Mouse (Mus musculus) heart, embryonic 12.5 days (tissue): Measurements from ENCODE around the gene Ptprf. TPM values are rescaled to one million over a fixed set of nuclear protein-coding genes. Genes with fewer than 3 reads are reported as not detected.

ENCODE experiments used
- ATAC-seq: fragments of 200-750 bp; cut with Nextera tagmentation; 2 replicates; pipeline ENCODE4 v1.8.0; 2017; ENCODE audit warnings: moderate TSS enrichment, moderate library complexity; ENCODE audit not compliant: insufficient number of reproducible peaks, low FRiP score
- H3K27ac ChIP-seq: fragments of 300-500 bp; sonication (generic); 2 replicates; pipeline ENCODE4 v1.5.1; 2016; ENCODE audit warnings: mild to moderate bottlenecking, moderate library complexity; ENCODE audit not compliant: poor library complexity, severe bottlenecking
- H3K27me3 ChIP-seq: fragments of 300-500 bp; sonication (generic); replicated peaks from 2 replicates; pipeline ENCODE4 v1.6.1; 2016; ENCODE audit warnings: mild to moderate bottlenecking, moderate library complexity
- H3K36me3 ChIP-seq: fragments of 300-500 bp; sonication (generic); 2 replicates; pipeline ENCODE4 v1.6.1; 2016; ENCODE audit warnings: mild to moderate bottlenecking, moderate library complexity
- H3K4me1 ChIP-seq: fragments of 300-500 bp; sonication (generic); replicated peaks from 2 replicates; pipeline ENCODE4 v1.6.1; 2016; ENCODE audit warnings: mild to moderate bottlenecking
- H3K4me2 ChIP-seq: fragments of 300-500 bp; sonication (generic); 2 replicates; pipeline ENCODE4 v1.6.1; 2016; ENCODE audit warnings: mild to moderate bottlenecking, moderate library complexity
- H3K4me3 ChIP-seq: fragments of 300-500 bp; sonication (generic); 2 replicates; pipeline ENCODE4 v1.5.1; 2016; ENCODE audit warnings: mild to moderate bottlenecking
- H3K9ac ChIP-seq: fragments of 300-500 bp; sonication (generic); 2 replicates; pipeline ENCODE4 v1.6.1; 2016; ENCODE audit warnings: mild to moderate bottlenecking, moderate library complexity
- H3K9me3 ChIP-seq: fragments of 300-500 bp; sonication (generic); replicated peaks from 2 replicates; pipeline ENCODE4 v1.6.1; 2016; ENCODE audit warnings: mild to moderate bottlenecking, moderate library complexity
- WGBS: fragments of 180-500 bp; shearing (Covaris S2); methylation state at CpG from one replicate; pipeline ENCODE4 v1.1.7; 2016; 5-methylcytosine and 5-hydroxymethylcytosine counted together
- polyA plus RNA-seq: library from polyadenylated mRNA; unstranded; fragments of >200 nt; fragmentation: Nextera tagmentation; extraction: Ambion mirVana; gene quantifications from 2 replicates; pipeline ENCODE4 v1.2.1, GENCODE M21; 2016

Gene Ptprf
- polyA plus RNA-seq, 1 experiment from 2014 or later: 38.1 TPM

DNA sequence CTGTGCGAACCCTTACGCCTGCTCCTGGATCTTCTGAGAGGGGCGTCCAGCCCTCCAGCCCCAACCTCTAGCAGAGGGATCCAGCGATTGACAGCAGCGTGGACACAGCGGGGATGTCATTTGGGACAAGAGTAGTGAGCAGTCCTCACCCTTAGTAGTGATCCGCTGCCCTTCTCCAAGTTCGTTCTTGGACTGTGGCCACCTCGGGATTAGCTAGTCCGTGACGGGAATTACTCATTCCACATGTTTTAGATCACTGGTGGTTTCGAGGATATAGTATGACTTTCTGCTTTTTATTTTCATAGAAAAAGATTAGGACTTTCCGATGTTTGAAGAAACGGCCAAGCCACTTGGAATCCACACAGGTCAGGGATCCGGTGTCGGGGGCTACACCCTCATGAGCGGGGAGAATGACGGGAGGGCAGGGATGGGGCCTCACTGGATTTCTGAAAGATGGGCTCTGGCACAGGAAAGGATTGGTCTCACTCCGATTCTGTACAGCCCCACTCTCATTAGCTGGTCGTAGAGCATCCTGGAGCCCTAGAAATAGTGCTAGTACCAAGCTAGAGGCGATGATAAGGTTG is 15.0 kb upstream of the Ptprf start:
- no peak for ATAC-seq
- H3K4me1 ChIP-seq: no peaks in the 10 kb centered on the region

DNA sequence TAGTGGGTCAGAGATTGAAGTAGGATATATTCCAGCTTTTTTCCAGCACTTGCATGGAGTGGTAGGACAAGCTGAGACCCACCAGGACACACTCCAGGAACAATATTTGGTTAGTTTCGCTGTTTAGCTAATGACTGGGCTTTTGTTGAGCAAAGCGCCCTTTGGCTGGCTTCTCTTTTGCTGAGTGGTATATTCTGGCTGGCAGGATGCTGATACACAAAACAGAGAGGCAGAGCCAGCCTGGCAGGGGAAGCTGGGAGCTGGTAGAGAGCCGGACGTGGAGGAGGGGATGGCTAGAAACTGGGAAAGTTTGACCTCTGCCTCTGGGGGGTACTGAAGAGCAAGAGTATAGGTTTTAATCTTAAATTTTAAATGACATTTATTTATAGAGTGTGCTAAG is 13.8 kb upstream of the Ptprf start:
- H3K4me1 ChIP-seq: no peaks in the 10 kb centered on the region
- ATAC-seq: no peak
- WGBS: 46% methylated on average over 4 of the region's 4 CpGs

More for the DNA sequence above, 15.0 kb upstream of the Ptprf start:
- Histone ChIP-seq H3K4me3 (no peak overlapping the region), H3K4me2 (no peak overlapping the region), H3K36me3 (no peaks in the 10 kb centered on the region), H3K9ac (no peak overlapping the region), H3K27me3 (no peaks in the 10 kb centered on the region), H3K9me3 (no peaks in the 10 kb centered on the region), H3K27ac (no peak overlapping the region)
- WGBS: 79% methylated on average over 21 of the region's 21 CpGs

DNA sequence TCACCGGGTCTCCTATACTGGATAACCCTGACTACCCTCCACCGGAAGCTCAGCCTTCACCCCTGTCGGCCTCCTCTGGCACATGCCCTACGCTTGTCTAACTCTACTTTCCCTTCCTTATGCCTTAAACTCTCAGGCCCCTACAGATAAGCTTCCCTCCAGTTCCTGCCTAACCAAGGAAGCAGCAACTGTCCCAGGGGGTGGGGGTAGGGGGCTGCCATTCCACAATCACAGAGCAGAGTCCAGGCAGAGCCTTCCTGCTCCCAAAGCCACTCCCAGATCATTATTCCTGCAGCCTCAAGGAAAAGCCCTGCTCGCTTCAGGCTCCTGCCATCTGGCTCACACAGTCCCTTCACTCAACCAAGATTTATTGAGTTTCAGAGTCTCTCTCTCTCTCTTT is 6.6 kb upstream of the Ptprf start:
- Histone ChIP-seq H3K27ac (no peak overlapping the region), H3K9ac (no peak overlapping the region), H3K36me3 (no peaks in the 10 kb centered on the region), H3K9me3 (no peaks in the 10 kb centered on the region), H3K4me1 (peaks cover 28% of the 10 kb centered on the region), H3K27me3 (no peaks in the 10 kb centered on the region; the same call in 1 of the 2 replicates), H3K4me3 (no peak overlapping the region), H3K4me2 (no peak overlapping the region)
- WGBS: 8% methylated on average over 5 of the region's 5 CpGs
- peak; percentile 64 for ATAC-seq

More for the DNA sequence above, 13.8 kb upstream of the Ptprf start:
- H3K9ac ChIP-seq: no peak overlapping the region
- no peaks in the 10 kb centered on the region for H3K27me3 ChIP-seq
- H3K9me3 ChIP-seq: no peaks in the 10 kb centered on the region
- no peak overlapping the region for H3K27ac ChIP-seq
- H3K4me3 ChIP-seq: no peak overlapping the region
- no peaks in the 10 kb centered on the region for H3K36me3 ChIP-seq
- H3K4me2 ChIP-seq: no peak overlapping the region

GRCm38 (mm10) chr4:118295651-118296561 is 4.7 kb upstream of the Ptprf start:
- no peaks in the 10 kb centered on the region for H3K36me3 ChIP-seq
- H3K27me3 ChIP-seq: no peaks in the 10 kb centered on the region; the same call in 1 of the 2 replicates
- peaks cover 28% of the 10 kb centered on the region for H3K4me1 ChIP-seq
- H3K4me2 ChIP-seq: no peak overlapping the region; the same call in 1 of the 2 replicates
- no peak for ATAC-seq
- H3K9me3 ChIP-seq: no peaks in the 10 kb centered on the region
- H3K9ac ChIP-seq: no peak overlapping the region
- WGBS: 48% methylated on average over 17 of the region's 17 CpGs
- H3K4me3 ChIP-seq: no peak overlapping the region
- no peak overlapping the region for H3K27ac ChIP-seq

GRCm38 (mm10) chr4:118294811-118295210 is 3.6 kb upstream of the Ptprf start:
- Histone ChIP-seq H3K27me3 (no peaks in the 10 kb centered on the region; the same call in 1 of the 2 replicates), H3K27ac (no peak overlapping the region), H3K9ac (no peak overlapping the region), H3K9me3 (no peaks in the 10 kb centered on the region), H3K36me3 (no peaks in the 10 kb centered on the region), H3K4me2 (no peak overlapping the region), H3K4me3 (no peak overlapping the region), H3K4me1 (peaks cover 31% of the 10 kb centered on the region)
- WGBS: 61% methylated on average over 4 of the region's 4 CpGs
- ATAC-seq: no peak

GRCm38 (mm10) chr4:118292741-118293306 is 1.6 kb upstream of the Ptprf start:
- no peaks in the 10 kb centered on the region; the same call in 1 of the 2 replicates for H3K27me3 ChIP-seq
- H3K27ac ChIP-seq: no peak overlapping the region
- no peaks in the 10 kb centered on the region for H3K36me3 ChIP-seq
- H3K4me1 ChIP-seq: peaks cover 41% of the 10 kb centered on the region
- H3K9me3 ChIP-seq: no peaks in the 10 kb centered on the region
- H3K9ac ChIP-seq: no peak overlapping the region
- 11% methylated on average over 11 of the region's 11 CpGs for WGBS
- no peak for ATAC-seq
- H3K4me3 ChIP-seq: no peak overlapping the region
- H3K4me2 ChIP-seq: no peak overlapping the region

GRCm38 (mm10) chr4:118290416-118291030 is 682 bp downstream of the Ptprf start:
- Histone ChIP-seq H3K4me3 (peak overlapping the region; percentile 82), H3K4me1 (peaks cover 43% of the 10 kb centered on the region), H3K36me3 (0 out of 2 replicates have a peak, but pooled peaks cover 3% of the 10 kb centered on the region), H3K4me2 (peak overlapping the region; percentile 79), H3K9ac (peak overlapping the region; percentile 98), H3K9me3 (no peaks in the 10 kb centered on the region), H3K27ac (peak overlapping the region; percentile 84), H3K27me3 (no peaks in the 10 kb centered on the region)
- under 1% methylated on average over 73 of the region's 84 CpGs for WGBS
- peak; percentile 62 for ATAC-seq

DNA sequence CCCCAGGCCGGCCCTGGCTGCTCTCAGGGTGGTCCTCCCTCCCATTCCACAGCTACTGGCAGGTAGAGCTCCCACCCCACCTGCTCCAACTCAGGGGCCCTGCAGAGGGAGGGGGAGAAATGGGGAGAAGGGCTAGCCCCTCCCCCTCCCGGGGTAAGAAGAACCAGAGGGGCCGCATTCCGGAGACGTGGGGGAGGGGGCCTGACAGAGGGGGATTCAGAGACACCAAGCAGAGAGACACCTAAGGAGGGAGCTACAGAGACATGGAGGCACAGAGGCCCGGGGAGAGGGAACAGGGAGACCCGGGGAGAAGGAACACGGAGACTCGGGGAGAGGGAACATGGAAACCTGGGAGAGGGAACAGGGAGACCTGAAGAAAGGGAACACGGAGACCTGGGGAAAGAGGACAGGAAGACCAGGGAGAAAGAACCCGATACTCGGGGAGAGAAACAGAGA is 1.2 kb downstream of the Ptprf start:
- Histone ChIP-seq H3K27me3 (no peaks in the 10 kb centered on the region), H3K27ac (peak overlapping the region; percentile 84; the same call in 1 of the 2 replicates), H3K4me1 (peaks cover 43% of the 10 kb centered on the region), H3K36me3 (0 out of 2 replicates have a peak, but pooled peaks cover 4% of the 10 kb centered on the region), H3K9ac (peak overlapping the region; percentile 98), H3K4me2 (peak overlapping the region; percentile 79), H3K4me3 (peak overlapping the region; percentile 82), H3K9me3 (no peaks in the 10 kb centered on the region)
- WGBS: 2% methylated on average over 12 of the region's 12 CpGs
- 0 out of 2 replicates have a peak, but pooled peaks have one; percentile 22 for ATAC-seq

- H3K4me3 ChIP-seq: peak overlapping the region; percentile 82
- H3K27me3 ChIP-seq: no peaks in the 10 kb centered on the region
- H3K4me2 ChIP-seq: peak overlapping the region; percentile 79
- no peak overlapping the region for H3K27ac ChIP-seq
- peak overlapping the region; percentile 98; the same call in 1 of the 2 replicates for H3K9ac ChIP-seq
- H3K36me3 ChIP-seq: peaks cover 10% of the 10 kb centered on the region; the same call in 1 of the 2 replicates
- ATAC-seq: no peak
- no peaks in the 10 kb centered on the region for H3K9me3 ChIP-seq
- WGBS: 58% methylated on average over 5 of the region's 5 CpGs
- H3K4me1 ChIP-seq: peaks cover 44% of the 10 kb centered on the region
Measured at GRCm38 (mm10) chr4:118289266-118289665, 1.9 kb downstream of the Ptprf start.

DNA sequence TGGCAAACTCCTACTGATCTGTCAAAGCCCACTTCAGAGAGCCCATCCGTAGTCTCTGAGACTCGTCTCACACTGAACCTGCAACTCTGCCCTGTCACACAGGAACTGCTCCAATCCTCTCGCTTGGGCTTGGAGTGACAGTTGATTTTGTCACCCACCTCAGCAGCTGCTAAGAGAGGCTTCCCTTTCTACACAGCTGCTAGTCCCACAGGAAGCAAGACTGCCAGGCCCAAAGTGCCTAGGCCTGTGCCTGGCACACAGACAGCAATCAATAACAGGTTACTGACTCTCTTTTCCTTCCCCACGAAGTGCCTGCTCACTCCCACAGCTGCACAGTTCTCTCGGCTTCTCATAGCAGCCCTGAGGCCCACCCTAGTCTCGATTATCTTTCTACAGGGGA is 2.7 kb downstream of the Ptprf start:
- Histone ChIP-seq H3K4me3 (no peak overlapping the region), H3K9ac (no peak overlapping the region), H3K4me1 (peaks cover 44% of the 10 kb centered on the region), H3K9me3 (no peaks in the 10 kb centered on the region), H3K27ac (no peak overlapping the region), H3K4me2 (no peak overlapping the region), H3K27me3 (no peaks in the 10 kb centered on the region), H3K36me3 (peaks cover 17% of the 10 kb centered on the region)
- ATAC-seq: no peak
- 74% methylated on average over 6 of the region's 6 CpGs for WGBS
